Mouse (Mus musculus): Measurements from ENCODE around the gene Bnipl. TPM values are rescaled to one million over a fixed set of nuclear protein-coding genes. Genes with fewer than 3 reads are reported as not detected.

The Bnipl gene
- polyA plus RNA-seq, 1 experiment from 2014 or later, result 0.79 TPM

DNA sequence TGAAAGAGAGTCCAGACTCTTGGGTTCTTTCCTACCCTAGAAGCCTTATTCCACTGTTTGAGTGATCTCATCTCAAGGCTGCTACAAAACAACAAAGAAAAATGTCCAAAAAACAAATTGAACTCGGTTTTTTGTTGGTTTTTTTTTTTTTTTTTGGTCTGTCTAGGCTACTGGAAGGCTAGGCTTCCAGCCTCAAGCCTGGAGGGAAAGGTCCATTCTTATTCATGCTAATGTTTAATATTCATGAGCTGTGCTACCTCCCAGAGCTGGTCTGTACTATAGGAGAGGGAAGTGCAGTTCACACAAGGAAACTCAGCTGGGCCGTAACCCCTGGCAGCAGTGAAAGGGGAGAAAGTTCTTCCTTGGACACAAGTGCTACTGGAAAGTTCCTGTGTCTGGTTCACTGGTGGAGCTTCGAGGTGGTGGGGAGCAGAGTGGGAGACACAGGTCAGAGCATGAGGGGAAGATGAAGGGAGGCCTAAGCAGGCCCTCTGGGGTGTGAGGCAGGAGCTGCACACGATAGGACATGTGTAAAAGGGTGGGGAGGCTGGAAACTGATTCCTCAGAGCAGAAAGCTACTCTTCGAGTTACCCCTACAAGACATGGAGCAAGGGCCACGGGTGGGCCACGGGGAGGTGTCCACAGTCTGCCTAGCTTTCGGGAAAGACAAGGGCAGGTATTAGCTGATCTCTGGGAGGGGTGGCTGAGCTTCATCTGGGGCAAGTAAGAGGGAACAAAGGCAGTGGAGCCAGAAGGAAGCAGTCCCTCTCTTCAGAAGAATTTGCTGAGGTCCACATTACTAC lies 20.3 kb downstream of the Bnipl start:
- H3K27me3 ChIP-seq (ENCODE audit: low read depth, poor library complexity, severe bottlenecking), result no peaks in the 10 kb centered on the region
- peaks cover 52% of the 10 kb centered on the region for H3K4me1 ChIP-seq
- 67% methylated on average over 8 of the region's 8 CpGs for WGBS
- H3K27ac ChIP-seq, result peak overlapping the region; percentile 96
- no peak for DNase-seq (ENCODE audit: low spot score)
- peak overlapping the region; percentile 96 for H3K4me3 ChIP-seq
- peaks cover 56% of the 10 kb centered on the region for H3K36me3 ChIP-seq
- H3K9me3 ChIP-seq (replicated peaks), result no peaks in the 10 kb centered on the region

DNA sequence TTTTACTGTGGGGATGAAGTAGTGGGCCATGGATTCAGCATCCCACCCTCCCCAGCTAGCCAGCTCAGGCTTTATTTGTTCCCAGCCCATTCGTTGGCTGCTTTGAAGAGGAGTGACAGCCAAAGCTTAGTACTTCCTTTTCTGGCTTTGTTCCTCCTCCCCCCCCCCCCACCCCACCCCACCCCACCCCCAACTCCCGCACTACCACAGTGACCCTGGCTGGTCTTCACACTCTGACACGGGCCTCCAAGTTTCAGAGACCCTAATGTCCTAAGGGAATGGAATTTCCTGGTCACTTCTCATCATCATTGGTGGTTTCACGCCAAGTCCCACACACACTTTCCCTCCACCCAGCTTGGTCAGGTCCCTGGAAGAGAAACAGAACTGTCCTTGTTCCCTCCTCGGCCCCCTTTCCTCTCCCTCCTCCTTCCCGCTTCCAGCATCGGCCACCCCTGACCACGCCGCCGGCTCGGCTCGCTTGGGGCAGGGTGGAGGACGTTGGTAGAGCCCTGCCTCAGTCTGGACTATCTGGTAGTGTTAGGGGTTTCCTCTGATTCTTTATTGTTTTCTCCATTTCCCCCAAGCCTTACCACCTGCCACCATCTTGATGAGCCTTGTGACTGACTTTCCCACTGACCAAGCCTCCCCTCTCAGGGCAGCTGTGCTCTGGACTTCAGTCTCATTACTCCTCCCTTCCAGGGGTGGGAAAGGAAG lies 21.1 kb downstream of the Bnipl start:
- peak; percentile 59 for DNase-seq (ENCODE audit: low spot score)
- WGBS, result 3% methylated on average over 13 of the region's 13 CpGs
- H3K27ac ChIP-seq, result peak overlapping the region; percentile 96
- no peaks in the 10 kb centered on the region for H3K27me3 ChIP-seq (ENCODE audit: low read depth, poor library complexity, severe bottlenecking)
- peak overlapping the region; percentile 96 for H3K4me3 ChIP-seq
- H3K36me3 ChIP-seq, result peaks cover 56% of the 10 kb centered on the region
- H3K4me1 ChIP-seq, result peaks cover 44% of the 10 kb centered on the region
- H3K9me3 ChIP-seq (replicated peaks), result no peaks in the 10 kb centered on the region

DNA sequence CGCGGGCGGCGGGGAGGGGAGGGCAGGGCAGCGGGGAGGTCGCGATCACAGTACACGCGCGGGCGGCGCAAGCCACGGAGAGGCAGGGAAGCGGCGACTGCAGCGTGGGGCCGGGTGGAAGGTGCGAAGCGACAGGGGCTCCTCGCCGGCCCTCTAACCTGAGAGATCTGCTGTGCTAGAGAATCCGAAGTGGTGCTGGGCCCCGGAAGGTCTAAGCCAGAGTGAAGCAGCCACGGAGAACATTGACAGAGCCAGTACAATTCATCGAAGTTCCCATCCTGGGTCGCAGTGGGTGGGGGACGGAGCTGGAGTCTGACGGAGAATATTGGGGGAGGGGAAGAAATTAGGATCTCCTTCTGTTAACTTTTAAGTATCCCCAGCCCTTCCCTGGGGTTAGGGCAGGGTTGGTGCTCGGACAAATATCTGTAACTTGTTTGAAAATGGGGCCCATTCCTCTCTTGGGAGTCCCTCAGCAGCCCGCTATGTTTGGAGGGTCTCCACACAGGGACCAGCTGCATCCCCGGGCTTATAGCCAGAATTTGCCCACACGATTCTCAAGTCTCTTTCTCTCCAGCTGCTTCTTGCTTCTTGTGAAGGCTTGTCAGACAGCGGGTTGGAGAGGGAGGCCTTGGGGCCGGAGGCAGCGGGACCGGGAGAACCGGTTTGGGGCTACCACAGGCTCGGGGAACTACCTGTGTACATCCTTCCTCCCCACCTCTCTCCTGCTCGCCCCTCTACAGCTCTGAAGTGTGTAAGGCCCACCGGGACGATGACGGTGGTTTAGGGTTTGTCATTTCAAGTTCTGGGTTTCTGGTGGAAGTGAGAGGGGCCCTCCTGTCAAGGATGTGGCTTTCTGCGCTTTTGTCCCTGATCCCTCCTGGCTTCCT lies 21.9 kb downstream of the Bnipl start:
- H3K27ac ChIP-seq, result peak overlapping the region; percentile 96
- H3K36me3 ChIP-seq, result peaks cover 56% of the 10 kb centered on the region
- DNase-seq (ENCODE audit: low spot score), result peak; percentile 73
- H3K4me1 ChIP-seq, result peaks cover 45% of the 10 kb centered on the region
- H3K9me3 ChIP-seq (replicated peaks), result no peaks in the 10 kb centered on the region
- WGBS, result under 1% methylated on average over 43 of the region's 43 CpGs
- no peaks in the 10 kb centered on the region for H3K27me3 ChIP-seq (ENCODE audit: low read depth, poor library complexity, severe bottlenecking)
- H3K4me3 ChIP-seq, result peak overlapping the region; percentile 96

DNA sequence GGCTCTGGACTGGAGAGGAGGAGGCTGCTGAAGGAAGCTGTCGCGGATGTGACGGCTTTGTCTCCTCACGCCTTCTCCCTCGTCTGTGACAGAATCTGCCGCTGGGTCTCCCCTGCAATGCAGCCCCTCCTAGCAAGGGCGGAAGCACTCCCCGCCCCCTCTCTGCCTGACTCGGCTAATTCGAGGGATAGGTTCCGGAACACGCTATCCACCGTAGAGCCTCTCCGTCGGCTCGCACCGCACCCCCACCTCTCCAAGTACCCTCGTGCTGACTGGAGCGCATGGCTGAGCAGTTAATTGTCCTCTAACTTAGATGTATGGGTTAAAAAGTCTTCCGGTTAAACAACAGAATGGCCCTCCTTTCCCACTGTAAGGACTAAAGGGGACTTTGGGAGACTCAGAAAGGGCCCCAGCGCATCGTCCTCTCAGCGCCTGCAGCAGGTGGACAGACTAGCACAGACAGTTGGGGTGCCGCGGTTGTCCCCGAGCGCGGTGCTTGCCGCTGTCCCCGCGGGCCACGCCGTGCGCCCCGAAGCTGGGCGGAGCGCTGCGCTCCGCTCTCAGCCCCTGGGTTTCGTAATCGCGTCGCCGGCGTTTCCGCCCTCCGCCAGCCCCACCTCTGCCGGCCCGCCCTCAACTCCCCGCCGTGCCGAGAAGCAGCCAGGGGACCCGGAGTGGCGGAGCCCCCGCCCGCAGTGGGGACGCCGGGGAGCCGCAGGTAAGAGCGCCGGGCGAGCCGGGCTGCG lies 22.7 kb downstream of the Bnipl start, which contains the start of gene Cdc42se1:
Cdc42se1 (plus strand) TSS at position 585 of the 746 bp plus-strand sequence.
- Histone ChIP-seq H3K27ac (peak within 1 kb of the TSS; percentile 96), H3K9me3 (replicated peaks) (no peaks in the 10 kb centered on the region), H3K4me3 (peak within 1 kb of the TSS; percentile 96), H3K27me3 (ENCODE audit: low read depth, poor library complexity, severe bottlenecking) (no peaks in the 10 kb centered on the region), H3K4me1 (peaks cover 47% of the 10 kb centered on the region), H3K36me3 (peaks cover 56% of the 10 kb centered on the region)
- WGBS, result under 1% methylated on average over 64 of the region's 64 CpGs
- DNase-seq (ENCODE audit: low spot score), result peak; percentile 87

DNA sequence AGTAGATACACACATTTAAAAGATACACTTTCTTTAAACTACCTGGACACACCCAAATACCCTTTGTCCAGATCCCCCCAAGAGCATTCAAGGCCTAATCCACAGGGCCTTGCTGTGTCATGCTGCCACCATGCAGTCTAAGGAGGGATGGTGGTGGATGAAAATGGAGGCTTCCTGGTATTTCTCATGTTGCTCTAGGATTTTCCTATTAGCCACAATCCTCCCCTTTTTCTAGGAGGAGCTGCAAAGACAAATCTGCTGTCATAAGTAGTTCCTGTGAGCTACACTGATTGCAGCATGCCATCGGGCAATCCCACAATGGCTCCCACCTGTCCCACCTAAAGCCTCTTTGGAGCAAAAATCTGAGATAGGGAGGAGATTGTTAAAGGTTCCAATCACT lies 23.8 kb downstream of the Bnipl start:
- 39% methylated on average over 1 of the region's 1 CpGs for WGBS
- H3K4me3 ChIP-seq, result peak overlapping the region; percentile 96
- H3K4me1 ChIP-seq, result peaks cover 47% of the 10 kb centered on the region
- peak overlapping the region; percentile 96 for H3K27ac ChIP-seq
- peaks cover 56% of the 10 kb centered on the region for H3K36me3 ChIP-seq
- H3K27me3 ChIP-seq (ENCODE audit: low read depth, poor library complexity, severe bottlenecking), result no peaks in the 10 kb centered on the region
- DNase-seq (ENCODE audit: low spot score), result no peak
- no peaks in the 10 kb centered on the region for H3K9me3 ChIP-seq (replicated peaks)

DNA sequence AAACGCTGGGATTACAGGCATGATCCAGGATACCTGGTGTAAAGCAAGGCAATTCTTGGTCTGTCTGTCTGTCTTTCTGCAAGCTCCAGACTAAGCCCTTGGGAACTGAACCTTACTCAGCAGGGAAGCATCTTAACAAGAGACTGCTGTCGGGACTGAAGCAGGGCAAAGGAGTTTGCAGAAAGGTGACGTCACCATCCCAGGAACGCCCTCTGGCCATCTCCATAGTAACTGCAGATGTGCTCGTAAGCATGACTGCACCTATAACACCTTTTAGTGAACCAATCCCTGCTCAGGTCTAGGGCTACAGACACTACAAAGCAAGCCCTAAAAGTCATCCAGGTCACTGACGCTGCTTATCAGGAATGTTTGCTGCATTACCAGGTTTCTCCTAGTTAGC lies 26.7 kb downstream of the Bnipl start:
- Histone ChIP-seq H3K4me3 (no peak overlapping the region), H3K36me3 (peaks cover 66% of the 10 kb centered on the region), H3K9me3 (replicated peaks) (no peaks in the 10 kb centered on the region), H3K27ac (no peak overlapping the region; the same call in 1 of the 2 replicates), H3K4me1 (peaks cover 26% of the 10 kb centered on the region), H3K27me3 (ENCODE audit: low read depth, poor library complexity, severe bottlenecking) (no peaks in the 10 kb centered on the region)
- 39% methylated on average over 6 of the region's 6 CpGs for WGBS
- DNase-seq (ENCODE audit: low spot score), result peak; percentile 56

DNA sequence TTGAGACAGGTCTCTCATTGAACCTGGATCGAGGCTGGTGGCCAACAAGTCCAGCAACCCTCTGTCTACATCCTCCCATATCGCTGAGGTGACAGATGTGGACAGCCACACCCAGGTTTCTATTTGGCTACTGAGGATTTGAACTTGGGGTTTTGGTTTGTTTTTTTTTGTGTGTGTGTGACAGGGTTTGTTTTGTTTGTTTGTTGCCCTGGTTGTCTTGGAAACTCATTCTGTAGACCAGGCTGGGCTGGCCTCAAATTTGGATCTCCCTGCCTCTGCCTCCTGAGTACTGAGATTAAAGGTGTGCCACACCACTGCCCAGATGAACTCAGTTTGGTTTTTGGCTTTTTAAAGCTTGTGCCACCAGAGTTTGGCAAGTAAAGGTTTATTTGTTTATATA lies 28.0 kb downstream of the Bnipl start:
- Histone ChIP-seq H3K4me3 (no peak overlapping the region), H3K27ac (no peak overlapping the region), H3K9me3 (replicated peaks) (no peaks in the 10 kb centered on the region), H3K27me3 (ENCODE audit: low read depth, poor library complexity, severe bottlenecking) (no peaks in the 10 kb centered on the region), H3K4me1 (peaks cover 23% of the 10 kb centered on the region), H3K36me3 (peaks cover 77% of the 10 kb centered on the region)
- 100% methylated on average over 2 of the region's 2 CpGs for WGBS
- no peak for DNase-seq (ENCODE audit: low spot score)

DNA sequence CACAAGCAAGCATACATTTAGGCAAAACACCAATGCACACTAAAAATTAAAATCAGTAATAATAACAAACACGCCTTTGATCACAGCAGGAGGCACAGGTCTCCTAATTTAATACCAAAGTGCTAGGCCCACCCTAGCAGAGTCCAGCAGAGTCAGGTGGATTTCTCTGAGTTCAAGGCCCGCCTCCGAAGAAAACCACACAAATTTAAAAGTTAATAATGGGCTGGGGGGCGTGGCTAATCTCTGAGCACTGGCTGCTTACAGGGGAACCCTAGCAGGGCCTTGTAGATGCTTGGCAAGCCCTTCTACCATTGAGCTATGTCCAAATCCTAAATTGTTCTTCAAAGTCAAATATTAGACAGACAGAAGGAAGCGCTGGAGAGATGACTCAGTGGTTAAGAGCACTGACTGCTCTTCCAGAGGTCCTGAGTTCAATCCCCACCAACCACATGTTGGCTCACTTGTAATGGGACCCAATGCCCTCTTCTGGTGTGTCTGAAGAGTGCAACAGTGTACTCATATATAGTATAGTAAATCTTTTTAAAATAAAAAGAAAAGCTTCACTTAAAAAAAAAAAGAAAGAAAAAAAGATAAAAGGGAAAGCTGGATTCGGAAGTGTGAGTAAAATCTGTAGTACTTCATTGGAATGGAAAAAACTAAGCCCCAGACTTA lies 32.4 kb downstream of the Bnipl start:
- H3K27me3 ChIP-seq (ENCODE audit: low read depth, poor library complexity, severe bottlenecking), result no peaks in the 10 kb centered on the region
- H3K36me3 ChIP-seq, result peaks cover 78% of the 10 kb centered on the region
- H3K9me3 ChIP-seq (replicated peaks), result no peaks in the 10 kb centered on the region
- WGBS, result 75% methylated on average over 6 of the region's 6 CpGs
- peak overlapping the region; percentile 87 for H3K4me3 ChIP-seq
- no peak for DNase-seq (ENCODE audit: low spot score)
- H3K4me1 ChIP-seq, result peaks cover 15% of the 10 kb centered on the region; the same call in 1 of the 2 replicates
- peak overlapping the region; percentile 100 for H3K27ac ChIP-seq

DNA sequence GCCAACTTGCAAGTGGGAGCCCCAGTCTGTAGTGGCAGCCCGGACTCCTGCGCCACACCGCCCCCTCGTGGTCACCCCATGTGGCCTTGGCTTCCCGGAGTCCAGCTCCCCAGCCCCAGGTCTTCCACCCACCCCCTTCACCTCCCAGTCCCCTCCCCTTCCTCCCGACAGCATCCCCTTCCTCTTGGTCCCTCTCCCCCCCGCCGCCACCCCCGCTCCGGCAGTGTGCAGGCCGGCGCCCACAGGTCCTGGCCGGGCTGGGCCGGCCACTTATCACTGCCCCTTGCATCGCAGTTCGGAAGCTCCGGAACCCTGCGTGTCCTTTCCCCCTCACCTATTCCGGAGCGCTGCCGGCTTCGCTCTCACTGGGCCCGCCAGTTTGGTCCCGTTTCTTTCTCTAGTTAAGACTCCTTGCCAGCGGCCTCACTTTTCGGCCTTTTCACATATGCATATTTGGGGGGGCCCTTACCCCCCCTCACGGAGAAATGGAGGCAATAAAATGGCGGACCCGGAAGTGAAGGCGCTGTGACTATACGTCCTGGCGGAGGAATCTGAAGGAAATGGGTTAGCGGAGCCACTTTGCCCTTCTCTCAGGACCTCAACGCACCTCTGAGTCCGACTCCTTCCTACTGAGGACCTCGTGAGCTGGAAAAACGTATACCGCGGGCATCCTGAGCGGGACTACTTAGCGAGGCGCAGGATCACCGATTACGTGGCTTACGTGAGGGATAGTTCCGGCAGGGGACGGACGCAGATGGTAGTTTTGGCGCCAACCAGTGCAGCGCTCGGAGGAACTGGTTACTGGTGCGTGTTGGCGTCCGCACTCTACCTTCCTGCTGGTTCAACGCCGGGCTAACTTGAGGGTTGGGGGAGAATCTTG lies 33.5 kb downstream of the Bnipl start, which contains the start of gene Gabpb2:
Gabpb2 (minus strand) TSS at position 662 of the 880 bp plus-strand sequence.
- peak; percentile 98 for DNase-seq (ENCODE audit: low spot score)
- Histone ChIP-seq H3K4me1 (peaks cover 15% of the 10 kb centered on the region; the same call in 1 of the 2 replicates), H3K4me3 (peak within 1 kb of the TSS; percentile 87), H3K27ac (peak within 1 kb of the TSS; percentile 100), H3K27me3 (ENCODE audit: low read depth, poor library complexity, severe bottlenecking) (no peaks in the 10 kb centered on the region), H3K9me3 (replicated peaks) (no peaks in the 10 kb centered on the region), H3K36me3 (peaks cover 74% of the 10 kb centered on the region)
- WGBS, result 0% methylated on average over 56 of the region's 56 CpGs

DNA sequence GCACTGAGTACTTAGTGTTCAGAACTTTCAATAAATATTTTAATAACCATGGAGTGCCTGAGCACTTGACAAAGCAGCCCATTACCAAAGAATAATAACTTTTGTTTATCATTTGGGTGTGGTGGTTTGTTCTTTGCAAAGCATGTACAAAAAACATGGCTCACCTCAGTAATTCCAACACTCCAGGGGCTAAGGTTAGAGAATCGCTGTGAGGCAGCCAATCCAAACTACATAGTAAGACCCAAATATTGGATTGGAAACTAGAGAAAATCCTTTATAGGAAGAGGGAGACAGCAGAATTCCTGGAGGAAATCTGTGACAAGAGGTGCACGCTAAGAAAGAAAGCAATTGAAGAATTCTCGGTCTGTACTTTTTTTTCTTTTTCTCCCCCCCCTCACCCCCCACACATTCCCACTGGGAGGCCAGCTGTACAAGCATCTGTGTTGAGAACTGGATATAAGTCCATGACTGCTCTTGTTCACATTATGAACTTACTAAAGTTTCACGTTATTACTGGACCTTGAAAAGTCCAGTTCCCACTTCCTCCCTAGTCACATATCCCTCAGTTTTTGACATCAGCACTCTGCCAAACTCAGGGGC lies 34.2 kb downstream of the Bnipl start:
- H3K27me3 ChIP-seq (ENCODE audit: low read depth, poor library complexity, severe bottlenecking), result no peaks in the 10 kb centered on the region
- peak overlapping the region; percentile 100 for H3K27ac ChIP-seq
- DNase-seq (ENCODE audit: low spot score), result no peak
- H3K9me3 ChIP-seq (replicated peaks), result no peaks in the 10 kb centered on the region
- H3K36me3 ChIP-seq, result peaks cover 75% of the 10 kb centered on the region
- peak overlapping the region; percentile 87 for H3K4me3 ChIP-seq
- peaks cover 15% of the 10 kb centered on the region; the same call in 1 of the 2 replicates for H3K4me1 ChIP-seq
- 30% methylated on average over 4 of the region's 4 CpGs for WGBS

All from limb, embryonic 10.5 days (tissue).